Mouse (Mus musculus) layer of hippocampus, postnatal 14 days (tissue): ENCODE measurements around the gene Maged1. TPM values are rescaled to one million over a fixed set of nuclear protein-coding genes. Genes with fewer than 3 reads are reported as not detected.

Experiments used
- DNase-seq, 2 experiments: peaks; one replicate each; pipeline ENCODE4 v3.0.0; 2021 to 2022; ENCODE audit warnings: low spot score in 2 of 2, mixed read lengths in 1 of 2
- long read RNA-seq, 2 experiments: library from polyadenylated mRNA; stranded (forward); transcript quantifications; one replicate each; pipeline ENCODE4 v2.0.0; 2021
- total RNA-seq, 2 experiments: library from RNA; stranded (reverse); gene quantifications; 2 replicates each; pipeline ENCODE4 v1.2.3; 2021

Maged1 gene
- total RNA-seq: 100 to 1,000 TPM; 489 to 494 TPM
- long read RNA-seq, experiment 1, transcript Maged1-207 (12 exons, 2,884 nt): minor isoform, 38 of 519 reads
- long read RNA-seq, experiment 1, transcript Maged1-201 (13 exons, 2,821 nt): major isoform, 396 of 519 reads
- long read RNA-seq, experiment 1, partial matches to known transcripts: 70 of 519 reads
- long read RNA-seq, experiment 1, other reads (novel, unspliced or antisense): 15 of 519 reads
- long read RNA-seq, experiment 2, transcript Maged1-207 (12 exons, 2,884 nt): minor isoform, 53 of 658 reads
- long read RNA-seq, experiment 2, transcript Maged1-201 (13 exons, 2,821 nt): major isoform, 480 of 658 reads
- long read RNA-seq, experiment 2, partial matches to known transcripts: 115 of 658 reads
- long read RNA-seq, experiment 2, other reads (novel, unspliced or antisense): 10 of 658 reads

DNA sequence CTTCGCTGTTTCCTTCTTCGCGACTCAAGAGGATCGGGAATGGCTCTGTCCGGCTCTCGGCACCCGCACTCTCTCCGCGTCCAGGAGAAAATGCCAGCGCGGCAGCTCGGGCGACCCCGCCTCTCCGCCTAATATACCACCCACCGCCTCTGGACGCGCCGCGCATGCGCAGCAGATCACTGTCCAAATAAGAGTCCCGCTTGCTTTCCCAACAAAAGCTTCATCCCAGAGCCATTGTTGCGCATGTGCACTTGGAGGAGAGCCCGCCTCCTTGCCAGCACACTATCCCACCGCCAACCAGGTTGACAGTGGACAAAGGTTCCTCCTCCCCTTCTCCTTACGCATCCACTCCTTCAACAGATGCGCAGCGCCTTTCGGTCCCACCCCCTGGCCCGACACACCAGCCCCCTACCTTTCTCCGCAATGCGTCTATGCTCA lies at the start of gene Maged1:
Maged1 (minus strand) TSS at position 226 of the 438 bp plus-strand sequence.
- peak; percentile 85 to 95 for DNase-seq

DNA sequence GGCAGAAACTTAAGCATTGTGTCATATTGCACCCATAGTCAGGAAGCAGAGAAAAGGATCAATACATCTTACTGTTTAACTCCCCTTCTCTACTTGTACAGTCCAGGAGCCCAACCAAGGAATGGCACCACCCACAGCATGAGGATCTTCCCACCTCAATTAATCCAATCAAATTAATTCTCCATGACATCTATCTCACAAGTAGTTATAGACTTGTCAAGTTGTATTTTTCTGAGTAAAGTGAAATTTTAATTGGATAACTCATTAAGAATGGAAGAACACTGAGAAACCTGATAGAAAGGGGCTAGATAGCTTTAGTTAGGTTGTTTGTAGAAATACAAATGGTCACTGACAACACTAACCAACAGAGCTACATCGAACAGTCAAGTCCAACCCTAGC lies 38.3 kb upstream of the Maged1 start:
- DNase-seq: no peak

- no peak for DNase-seq
Observed at GRCm38 (mm10) chrX:94564694-94565093, 22.8 kb upstream of the Maged1 start.

DNA sequence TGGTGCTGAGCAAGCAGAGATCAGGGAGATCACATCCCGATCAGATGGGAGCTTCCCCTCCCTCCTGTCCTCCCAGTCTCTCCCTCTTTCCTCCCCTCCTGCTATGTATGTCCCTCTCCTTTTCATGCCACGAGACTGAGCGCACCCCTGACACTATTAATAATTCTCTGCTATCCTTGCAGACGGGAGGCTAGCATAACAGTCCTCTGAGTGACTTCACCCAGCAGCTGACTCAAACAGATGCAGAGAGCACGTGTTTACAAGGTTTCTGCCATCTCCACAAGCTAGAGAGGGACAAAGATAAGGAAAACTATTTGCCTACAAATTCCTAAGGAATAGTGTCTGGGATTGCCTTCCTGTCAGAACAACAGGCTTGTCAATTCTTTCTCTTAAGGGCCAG lies 20.4 kb upstream of the Maged1 start:
- no peak for DNase-seq

GRCm38 (mm10) chrX:94548227-94548626 lies 6.3 kb upstream of the Maged1 start:
- DNase-seq: no peak

- DNase-seq: no peak
Observed at GRCm38 (mm10) chrX:94545941-94546340, 4.0 kb upstream of the Maged1 start.

DNA sequence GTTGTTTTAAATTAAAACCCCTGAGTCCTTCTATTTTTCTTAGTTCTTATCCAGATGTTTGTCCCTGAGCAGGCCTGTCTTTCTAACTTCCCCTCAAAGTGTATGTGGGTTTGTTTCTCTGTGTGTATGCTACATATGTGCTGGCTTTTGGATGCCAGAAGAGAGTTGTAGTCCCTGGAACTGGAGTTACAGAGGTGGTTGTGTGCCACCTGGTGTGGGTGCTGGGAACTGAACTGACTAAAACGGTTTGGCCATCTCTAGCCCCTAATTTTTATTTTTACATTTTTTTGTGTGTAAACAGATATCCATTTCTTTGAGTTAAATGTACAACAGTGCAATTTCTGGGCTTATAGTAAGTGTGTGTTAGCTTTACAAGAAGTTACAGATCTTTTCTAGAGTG lies 3.0 kb upstream of the Maged1 start:
- DNase-seq: no peak

DNA sequence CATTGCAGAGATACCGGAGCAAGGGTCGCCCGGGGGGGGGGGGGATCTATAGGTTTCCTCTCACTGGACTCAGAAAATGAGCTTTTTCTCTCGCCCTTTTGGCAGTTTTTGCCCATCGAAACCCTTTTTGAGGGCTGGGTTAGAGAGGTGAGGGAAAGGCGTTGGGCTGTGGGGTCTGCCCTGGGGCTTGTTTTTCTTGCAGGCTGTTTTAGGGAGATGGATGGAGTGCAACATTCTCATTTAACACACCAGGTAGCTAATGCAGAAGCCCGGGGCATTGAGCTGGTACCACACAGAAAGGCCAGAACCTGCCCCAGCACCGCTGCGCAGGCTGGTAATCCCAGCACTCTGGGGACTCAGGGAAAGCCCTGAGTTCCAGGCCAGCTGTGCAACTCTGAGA lies 593 bp upstream of the Maged1 start:
- peak in 1 of 2 experiments; percentile 11 for DNase-seq

DNA sequence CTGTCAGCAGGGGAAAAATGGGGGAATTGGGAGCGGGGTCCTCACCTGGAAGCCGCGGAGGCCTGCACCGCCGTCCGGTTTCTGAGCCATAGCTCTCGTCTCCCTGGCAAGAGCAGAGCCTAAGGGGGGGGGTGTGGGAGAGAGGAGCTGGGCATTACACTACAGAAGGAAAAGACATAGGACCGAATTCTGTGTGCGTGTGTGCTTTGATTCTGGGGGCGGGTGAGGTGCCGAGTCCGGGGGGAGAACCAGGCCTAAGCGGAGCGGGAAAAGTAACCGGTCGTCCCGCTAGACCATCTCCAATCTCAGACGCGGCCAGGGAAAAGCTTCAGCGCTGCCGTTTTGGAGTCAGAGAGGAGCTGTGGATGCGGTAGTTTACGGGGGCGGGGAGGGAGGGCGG lies 737 bp downstream of the Maged1 start:
- peak in 1 of 2 experiments; percentile 9 for DNase-seq

DNA sequence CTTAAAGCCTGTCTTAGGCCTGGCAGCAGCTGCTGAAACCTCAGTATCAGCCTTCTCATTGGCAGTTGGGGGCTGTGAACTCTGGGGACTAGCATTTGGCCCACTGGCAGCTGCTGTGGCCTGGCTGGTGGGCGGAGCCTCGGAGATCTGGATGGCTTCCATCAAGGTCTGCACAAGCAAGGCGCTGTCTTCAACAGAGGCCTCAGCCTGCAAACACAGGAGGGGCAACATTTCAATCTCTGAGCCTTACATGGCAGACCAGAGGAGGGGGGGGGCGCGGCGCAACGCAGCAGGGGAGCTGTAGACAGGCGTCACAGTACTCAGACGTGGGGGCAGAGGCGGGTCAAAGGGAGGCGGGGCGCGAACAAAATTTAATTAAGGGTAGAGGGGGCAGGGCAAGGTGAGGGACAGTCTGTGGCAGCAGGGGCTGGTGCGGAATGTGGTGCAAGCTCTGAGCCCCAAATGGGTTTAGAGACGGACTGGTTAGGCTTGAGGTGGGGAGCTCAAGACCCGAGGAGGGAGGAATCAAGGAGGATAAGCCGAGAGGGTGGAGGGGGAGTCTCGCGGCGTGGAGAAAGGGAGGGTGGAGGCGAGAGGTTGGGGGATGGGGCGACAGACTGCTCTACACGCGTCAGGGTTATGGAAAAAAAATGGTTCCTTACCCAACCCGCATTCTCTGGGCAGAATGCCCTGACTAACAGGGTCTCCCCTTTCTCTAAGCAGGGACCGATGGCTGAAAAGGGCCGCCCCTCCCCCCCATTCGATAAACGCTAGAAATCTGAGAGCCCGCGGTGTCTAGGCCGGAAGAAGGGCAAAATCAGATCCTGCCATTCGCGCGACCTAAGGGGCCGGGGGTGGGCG lies 1.4 kb downstream of the Maged1 start:
- DNase-seq: peak; percentile 52 to 76

GRCm38 (mm10) chrX:94534346-94534745 lies 7.6 kb downstream of the Maged1 start:
- no peak for DNase-seq

DNA sequence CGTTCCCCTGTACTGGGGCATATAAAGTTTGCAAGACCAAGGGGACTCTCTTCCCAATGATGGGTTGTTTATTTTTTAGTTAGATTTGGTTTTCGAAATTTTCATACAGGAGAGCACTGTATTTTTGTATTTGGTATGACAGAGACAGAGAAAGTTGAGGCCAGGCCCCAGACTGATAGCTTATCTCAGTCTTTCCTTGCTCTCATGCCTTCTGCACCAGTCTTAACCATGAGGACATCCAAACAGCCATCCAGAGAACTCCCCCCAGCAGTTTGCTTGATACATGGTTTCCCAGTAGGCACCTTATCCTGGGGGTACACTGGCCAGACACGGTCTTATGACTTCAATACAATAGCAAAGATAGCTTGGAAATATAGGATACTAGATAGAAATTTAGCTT lies 11.6 kb downstream of the Maged1 start:
- no peak for DNase-seq

GRCm38 (mm10) chrX:94522166-94522565 lies 19.8 kb downstream of the Maged1 start:
- no peak for DNase-seq

GRCm38 (mm10) chrX:94508442-94508819 lies 33.5 kb downstream of the Maged1 start:
- no peak for DNase-seq

DNA sequence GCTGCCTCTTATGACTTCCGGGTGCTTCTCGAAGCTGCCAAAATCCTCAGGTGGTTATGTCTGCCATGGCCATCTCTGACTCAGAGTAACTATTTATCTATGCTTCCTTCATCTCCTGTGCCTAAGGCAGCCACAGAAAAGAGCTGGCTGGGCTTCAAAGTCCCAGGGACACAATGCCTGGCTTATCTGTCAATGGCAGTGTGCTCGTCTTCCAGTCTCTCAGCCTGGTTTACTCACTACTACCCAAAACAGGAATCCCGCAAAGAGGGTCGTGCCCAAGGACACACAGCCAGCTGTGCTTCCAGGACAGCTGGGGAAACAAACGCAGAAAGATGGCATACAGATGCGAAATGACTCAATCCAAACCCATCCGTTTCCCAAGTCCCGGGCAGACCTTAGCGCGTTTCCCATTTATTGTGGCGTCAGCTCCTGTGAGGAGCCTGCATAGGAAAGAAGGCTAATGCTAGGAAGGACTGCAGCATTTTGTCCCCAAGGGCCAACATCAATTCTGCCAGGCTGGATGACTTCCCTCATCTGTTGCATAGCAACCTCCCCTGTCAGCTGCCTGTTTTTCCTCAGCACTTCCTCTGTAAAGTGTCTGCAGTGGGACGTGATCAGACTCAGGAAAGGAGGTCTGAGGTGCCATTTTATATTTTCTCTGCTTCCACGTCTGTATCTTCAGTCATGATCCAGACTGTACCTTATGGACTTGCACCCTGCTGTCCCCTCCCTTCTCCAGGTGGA lies 34.1 kb downstream of the Maged1 start:
- peak in 1 of 2 experiments; percentile 6 for DNase-seq

- DNase-seq: no peak
Observed at GRCm38 (mm10) chrX:94486001-94486792, 55.7 kb downstream of the Maged1 start.
